Mouse (Mus musculus) heart, adult 2 months (tissue): ENCODE results near the gene Itga9.

ENCODE experiments used
- CTCF ChIP-seq: fragments of 200-600 bp; IDR thresholded peaks from 2 replicates; pipeline ENCODE4 v1.8.1; 2022; ENCODE audit warnings: antibody characterized with exemption, mild to moderate bottlenecking, moderate library complexity
- EP300 ChIP-seq: fragments of 200-500 bp; IDR thresholded peaks from 2 replicates; pipeline ENCODE4 v1.6.1; 2011; ENCODE audit warnings: low read depth, low read length, control low read depth; ENCODE audit not compliant: insufficient read depth
- POLR2A ChIP-seq: fragments of 200-500 bp; IDR thresholded peaks from 2 replicates; pipeline ENCODE4 v1.6.1; 2011; ENCODE audit warnings: mild to moderate bottlenecking, low read depth, low read length, control low read depth; ENCODE audit not compliant: insufficient read depth

DNA sequence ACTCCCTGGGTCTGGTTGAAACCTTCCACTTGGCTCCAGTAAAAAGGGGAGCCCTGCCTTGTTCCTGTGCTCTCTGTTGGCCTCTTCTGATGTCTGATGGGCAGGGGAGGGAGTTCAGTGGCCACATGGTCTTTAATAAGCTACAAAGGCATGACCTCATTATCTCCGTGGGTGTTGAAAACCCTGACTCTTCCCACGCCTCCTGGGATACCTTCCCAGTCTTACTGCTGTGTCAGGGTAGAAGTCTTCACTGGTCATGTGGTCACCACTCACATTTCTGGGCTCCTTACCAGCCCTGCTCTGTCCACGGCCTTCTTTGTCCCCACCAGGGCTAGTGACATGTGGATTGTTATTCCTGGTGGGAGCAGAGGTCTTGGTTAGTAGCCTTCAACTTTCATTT lies 331.0 kb downstream of the Itga9 start:
- TF ChIP-seq CTCF (no peak), POLR2A (no peak), EP300 (no peak)
